Mouse (Mus musculus): Measurements from ENCODE around the gene Gm10722.
A peak's percentile ranks its signal among the peaks of the same experiment; 100 is the strongest.
"Not testable (repeated sequence)": the region's sequence is repeated elsewhere in the genome, so short reads cannot be mapped to it uniquely, and the experiment has no call there.

The Gm10722 gene

DNA sequence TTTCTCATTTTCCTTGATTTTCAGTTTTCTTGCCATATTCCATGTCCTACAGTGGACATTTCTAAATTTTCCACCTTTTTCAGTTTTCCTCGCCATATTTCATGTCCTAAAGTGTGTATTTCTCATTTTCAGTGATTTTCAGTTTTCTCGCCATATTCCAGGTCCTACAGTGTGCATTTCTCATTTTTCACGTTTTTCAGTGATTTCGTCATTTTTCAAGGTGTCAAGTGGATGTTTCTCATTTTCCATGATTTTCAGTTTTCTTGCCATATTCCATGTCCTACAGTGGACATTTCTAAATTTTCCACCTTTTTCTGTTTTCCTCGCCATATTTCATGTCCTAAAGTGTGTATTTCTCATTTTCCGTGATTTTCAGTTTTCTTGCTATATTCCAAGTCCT, 24.9 kb downstream of the Gm10722 start:
- DNase-seq (ENCODE audit: low spot score), result not testable (repeated sequence)

DNA sequence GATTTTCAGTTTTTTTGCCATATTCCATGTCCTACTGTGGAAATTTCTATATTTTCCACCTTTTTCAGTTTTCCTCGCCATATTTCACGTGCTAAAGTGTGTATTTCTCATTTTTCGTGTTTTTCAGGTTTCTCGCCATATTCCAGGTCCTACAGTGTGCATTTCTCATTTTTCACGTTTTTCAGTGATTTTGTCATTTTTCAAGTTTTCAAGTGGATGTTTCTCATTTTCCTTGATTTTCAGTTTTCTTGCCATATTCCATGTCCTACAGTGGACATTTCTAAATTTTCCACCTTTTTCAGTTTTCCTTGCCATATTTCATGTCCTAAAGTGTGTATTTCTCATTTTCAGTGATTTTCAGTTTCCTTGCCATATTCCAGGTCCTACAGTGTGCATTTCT, 25.4 kb downstream of the Gm10722 start:
- not testable (repeated sequence) for DNase-seq (ENCODE audit: low spot score)

DNA sequence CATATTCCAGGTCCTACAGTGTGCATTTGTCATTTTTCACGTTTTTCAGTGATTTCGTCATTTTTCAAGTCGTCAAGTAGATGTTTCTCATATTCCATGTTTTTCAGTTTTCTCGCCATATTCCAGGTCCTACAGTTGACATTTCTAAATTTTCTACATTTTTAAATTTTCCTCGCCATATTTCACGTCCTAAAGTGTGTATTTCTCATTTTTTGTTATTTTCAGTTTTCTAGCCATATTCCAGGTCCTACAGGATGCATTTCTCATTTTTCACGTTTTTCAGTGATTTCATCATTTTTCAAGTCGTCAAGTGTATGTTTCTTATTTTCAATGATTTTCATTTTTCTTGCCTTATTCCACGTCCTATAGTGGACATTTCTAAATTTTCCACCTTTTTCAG, 26.0 kb downstream of the Gm10722 start:
- not testable (repeated sequence) for DNase-seq (ENCODE audit: low spot score)

DNA sequence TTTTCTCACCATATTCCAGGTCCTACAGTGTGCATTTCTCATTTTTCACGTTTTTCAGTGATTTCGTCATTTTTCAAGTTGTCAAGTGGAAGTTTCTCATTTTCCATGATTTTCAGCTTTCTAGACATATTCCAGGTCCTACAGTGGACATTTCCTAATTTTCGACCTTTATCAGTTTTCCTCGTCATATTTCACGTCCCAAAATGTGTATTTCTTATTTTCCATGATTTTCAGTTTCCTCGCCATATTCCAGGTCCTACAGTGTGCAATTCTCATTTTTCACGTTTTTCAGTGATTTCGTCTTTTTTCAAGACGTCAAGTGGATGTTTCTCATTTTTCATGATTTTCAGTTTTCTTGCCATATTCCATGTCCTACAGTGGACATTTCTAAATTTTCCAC, 26.5 kb downstream of the Gm10722 start:
- DNase-seq (ENCODE audit: low spot score), result peak; percentile 80

DNA sequence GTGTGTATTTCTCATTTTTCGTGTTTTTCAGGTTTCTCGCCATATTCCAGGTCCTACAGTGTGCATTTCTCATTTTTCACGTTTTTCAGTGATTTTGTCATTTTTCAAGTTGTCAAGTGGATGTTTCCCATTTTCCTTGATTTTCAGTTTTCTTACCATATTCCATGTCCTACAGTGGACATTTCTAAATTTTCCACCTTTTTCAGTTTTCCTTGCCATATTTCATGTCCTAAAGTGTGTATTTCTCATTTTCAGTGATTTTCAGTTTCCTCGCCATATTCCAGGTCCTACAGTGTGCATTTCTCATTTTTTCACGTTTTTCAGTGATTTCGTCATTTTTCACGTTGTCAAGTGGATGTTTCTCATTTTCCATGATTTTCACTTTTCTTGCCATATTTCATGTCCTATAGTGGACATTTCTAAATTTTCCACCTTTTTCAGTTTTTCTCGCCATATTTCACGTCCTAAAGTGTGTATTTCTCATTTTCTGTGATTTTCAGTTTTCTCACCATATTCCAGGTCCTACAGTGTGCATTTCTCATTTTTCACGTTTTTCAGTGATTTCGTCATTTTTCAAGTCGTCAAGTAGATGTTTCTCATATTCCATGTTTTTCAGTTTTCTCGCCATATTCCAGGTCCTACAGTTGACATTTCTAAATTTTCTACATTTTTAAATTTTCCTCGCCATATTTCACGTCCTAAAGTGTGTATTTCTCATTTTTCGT, 28.7 kb downstream of the Gm10722 start:
- not testable (repeated sequence) for DNase-seq (ENCODE audit: low spot score)

DNA sequence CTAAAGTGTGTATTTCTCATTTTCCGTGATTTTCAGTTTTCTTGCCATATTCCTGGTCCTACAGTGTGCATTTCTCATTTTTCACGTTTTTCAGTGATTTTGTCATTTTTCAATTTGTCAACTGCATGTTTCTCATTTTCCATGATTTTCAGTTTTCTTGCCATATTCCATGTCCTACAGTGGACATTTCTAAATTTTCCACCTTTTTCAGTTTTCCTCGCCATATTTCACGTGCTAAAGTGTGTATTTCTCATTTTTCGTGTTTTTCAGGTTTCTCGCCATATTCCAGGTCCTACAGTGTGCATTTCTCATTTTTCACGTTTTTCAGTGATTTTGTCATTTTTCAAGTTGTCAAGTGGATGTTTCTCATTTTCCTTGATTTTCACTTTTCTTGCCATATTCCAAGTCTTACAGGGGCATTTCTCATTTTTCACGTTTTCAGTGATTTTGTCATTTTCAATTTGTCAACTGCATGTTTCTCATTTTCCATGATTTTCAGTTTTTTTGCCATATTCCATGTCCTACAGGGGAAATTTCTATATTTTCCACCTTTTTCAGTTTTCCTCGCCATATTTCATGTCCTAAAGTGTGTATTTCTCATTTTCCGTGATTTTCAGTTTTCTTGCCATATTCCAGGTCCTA, 30.1 kb downstream of the Gm10722 start:
- peak; percentile 98 for DNase-seq (ENCODE audit: low spot score)

DNA sequence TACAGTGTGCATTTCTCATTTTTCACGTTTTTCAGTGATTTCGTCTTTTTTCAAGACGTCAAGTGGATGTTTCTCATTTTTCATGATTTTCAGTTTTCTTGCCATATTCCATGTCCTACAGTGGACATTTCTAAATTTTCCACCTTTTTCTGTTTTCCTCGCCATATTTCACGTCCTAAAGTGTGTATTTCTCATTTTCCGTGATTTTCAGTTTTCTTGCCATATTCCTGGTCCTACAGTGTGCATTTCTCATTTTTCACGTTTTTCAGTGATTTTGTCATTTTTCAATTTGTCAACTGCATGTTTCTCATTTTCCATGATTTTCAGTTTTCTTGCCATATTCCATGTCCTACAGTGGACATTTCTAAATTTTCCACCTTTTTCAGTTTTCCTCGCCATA, 33.6 kb downstream of the Gm10722 start, which contains the start of gene Gm17535:
Gm17535 (plus strand) TSS at position 301 of the 400 bp plus-strand sequence.
- DNase-seq (ENCODE audit: low spot score), result not testable (repeated sequence)

DNA sequence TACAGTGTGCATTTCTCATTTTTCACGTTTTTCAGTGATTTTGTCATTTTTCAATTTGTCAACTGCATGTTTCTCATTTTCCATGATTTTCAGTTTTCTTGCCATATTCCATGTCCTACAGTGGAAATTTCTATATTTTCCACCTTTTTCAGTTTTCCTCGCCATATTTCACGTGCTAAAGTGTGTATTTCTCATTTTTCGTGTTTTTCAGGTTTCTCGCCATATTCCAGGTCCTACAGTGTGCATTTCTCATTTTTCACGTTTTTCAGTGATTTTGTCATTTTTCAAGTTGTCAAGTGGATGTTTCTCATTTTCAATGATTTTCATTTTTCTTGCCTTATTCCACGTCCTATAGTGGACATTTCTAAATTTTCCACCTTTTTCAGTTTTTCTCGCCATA, 35.9 kb downstream of the Gm10722 start, which contains the start of gene Gm10715:
Gm10715 (plus strand) TSS at position 301 of the 400 bp plus-strand sequence.
- not testable (repeated sequence) for DNase-seq (ENCODE audit: low spot score)

DNA sequence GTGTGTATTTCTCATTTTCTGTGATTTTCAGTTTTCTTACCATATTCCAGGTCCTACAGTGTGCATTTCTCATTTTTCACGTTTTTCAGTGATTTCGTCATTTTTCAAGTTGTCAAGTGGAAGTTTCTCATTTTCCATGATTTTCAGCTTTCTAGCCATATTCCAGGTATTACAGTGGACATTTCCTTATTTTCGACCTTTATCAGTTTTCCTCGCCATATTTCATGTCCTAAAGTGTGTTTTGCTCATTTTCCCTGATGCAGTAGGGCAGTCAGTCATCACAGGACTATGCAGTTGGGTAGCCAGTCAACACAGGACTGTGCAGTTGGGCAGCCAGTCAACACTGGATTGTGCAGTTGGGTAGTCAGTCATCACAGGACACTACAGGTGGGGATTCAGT, 37.4 kb downstream of the Gm10722 start:
- DNase-seq (ENCODE audit: low spot score), result peak; percentile 28

Measured in adipocyte (in vitro differentiated cells).